Mouse (Mus musculus) forebrain, embryonic 14.5 days (tissue): ENCODE results near the gene Atp1a4. TPM values are rescaled to one million over a fixed set of nuclear protein-coding genes. Genes with fewer than 3 reads are reported as not detected.

ENCODE experiments used
- ATAC-seq: fragments of 200-750 bp; cut with Nextera tagmentation; 2 replicates; pipeline ENCODE4 v1.8.0; 2017; ENCODE audit warnings: mild to moderate bottlenecking, moderate library complexity
- DNase-seq: peaks from one replicate; pipeline ENCODE4 v3.0.0-alpha.2; 2015; ENCODE audit warnings: low spot score
- H3K27ac ChIP-seq: fragments of 300-500 bp; sonication (generic); 2 replicates; pipeline ENCODE4 v1.5.1; 2014; ENCODE audit warnings: low read depth, mild to moderate bottlenecking, control low read depth, low read length, moderate library complexity
- H3K27me3 ChIP-seq: fragments of 300-500 bp; sonication (generic); replicated peaks from 2 replicates; pipeline ENCODE4 v1.6.1; 2014; ENCODE audit warnings: low read length, control low read depth, mixed read lengths; ENCODE audit not compliant: control insufficient read depth, insufficient read depth
- H3K36me3 ChIP-seq: fragments of 300-500 bp; sonication (generic); 2 replicates; pipeline ENCODE4 v1.6.1; 2014; ENCODE audit warnings: low read length, control low read depth; ENCODE audit not compliant: control insufficient read depth, insufficient read depth
- H3K4me1 ChIP-seq: fragments of 300-500 bp; sonication (generic); 2 replicates; pipeline ENCODE4 v1.6.1; 2014; ENCODE audit warnings: antibody characterized with exemption, low read length, control low read depth; ENCODE audit not compliant: control insufficient read depth, insufficient read depth
- H3K4me2 ChIP-seq: fragments of 300-500 bp; sonication (generic); 2 replicates; pipeline ENCODE4 v1.6.1; 2014; ENCODE audit warnings: mild to moderate bottlenecking, control low read depth, low read length
- H3K4me3 ChIP-seq: fragments of 300-500 bp; sonication (generic); 2 replicates; pipeline ENCODE4 v1.5.1; 2014; ENCODE audit warnings: low read depth, low read length, control low read depth
- H3K9ac ChIP-seq: fragments of 300-500 bp; sonication (generic); 2 replicates; pipeline ENCODE4 v1.6.1; 2014; ENCODE audit warnings: mild to moderate bottlenecking, low read length, control low read depth, moderate library complexity
- H3K9me3 ChIP-seq: fragments of 300-500 bp; sonication (generic); replicated peaks from 2 replicates; pipeline ENCODE4 v1.6.1; 2016; ENCODE audit warnings: low read length, control low read depth, mixed read lengths; ENCODE audit not compliant: control insufficient read depth
- WGBS: fragments of 180-500 bp; shearing (Covaris S2); extraction: QIAGEN DNeasy Blood & Tissue Kit; methylation state at CpG from one replicate; pipeline ENCODE4 v1.1.7; 2014; 5-methylcytosine and 5-hydroxymethylcytosine counted together
- polyA plus RNA-seq: library from polyadenylated mRNA; unstranded; fragments of >200 nt; fragmentation: Nextera tagmentation; extraction: Ambion mirVana; gene quantifications from 2 replicates; pipeline ENCODE4 v1.2.1, GENCODE M21; 2014

The Atp1a4 gene
- polyA plus RNA-seq, 1 experiment from 2014 or later, result 0.08 TPM

- Histone ChIP-seq H3K27ac (no peak overlapping the region), H3K4me1 (peaks cover under 1% of the 10 kb centered on the region; the same call in 1 of the 2 replicates), H3K36me3 (peaks cover 8% of the 10 kb centered on the region; the same call in 1 of the 2 replicates), H3K4me3 (no peak overlapping the region), H3K4me2 (no peak overlapping the region), H3K9ac (no peak overlapping the region), H3K9me3 (no peaks in the 10 kb centered on the region), H3K27me3 (no peaks in the 10 kb centered on the region)
- WGBS, result 90% methylated on average over 3 of the region's 3 CpGs
- ATAC-seq (no peak), DNase-seq (no peak)
Measured at GRCm38 (mm10) chr1:172289617-172289946, 31.4 kb upstream of the Atp1a4 start.

GRCm38 (mm10) chr1:172288900-172289616 lies 30.8 kb upstream of the Atp1a4 start:
- no peaks in the 10 kb centered on the region for H3K4me1 ChIP-seq
- WGBS, result 90% methylated on average over 11 of the region's 11 CpGs
- ATAC-seq (no peak), DNase-seq (no peak)
- no peak overlapping the region for H3K9ac ChIP-seq
- no peaks in the 10 kb centered on the region for H3K27me3 ChIP-seq
- no peak overlapping the region for H3K4me2 ChIP-seq
- no peaks in the 10 kb centered on the region for H3K9me3 ChIP-seq
- no peak overlapping the region for H3K4me3 ChIP-seq
- peaks cover 8% of the 10 kb centered on the region; the same call in 1 of the 2 replicates for H3K36me3 ChIP-seq
- H3K27ac ChIP-seq, result no peak overlapping the region

- 89% methylated on average over 5 of the region's 5 CpGs for WGBS
- Histone ChIP-seq H3K9me3 (no peaks in the 10 kb centered on the region), H3K4me1 (no peaks in the 10 kb centered on the region), H3K27me3 (no peaks in the 10 kb centered on the region), H3K4me3 (no peak overlapping the region), H3K4me2 (no peak overlapping the region), H3K27ac (no peak overlapping the region), H3K9ac (no peak overlapping the region), H3K36me3 (peaks cover 8% of the 10 kb centered on the region; the same call in 1 of the 2 replicates)
- DNase-seq, result no peak
- no peak for ATAC-seq
Measured at GRCm38 (mm10) chr1:172286740-172287139, 28.5 kb upstream of the Atp1a4 start.

GRCm38 (mm10) chr1:172284221-172284620 lies 26.0 kb upstream of the Atp1a4 start:
- no peak for ATAC-seq

GRCm38 (mm10) chr1:172283073-172283472 lies 24.9 kb upstream of the Atp1a4 start:
- Histone ChIP-seq H3K4me1 (no peaks in the 10 kb centered on the region), H3K9me3 (no peaks in the 10 kb centered on the region), H3K27me3 (no peaks in the 10 kb centered on the region), H3K27ac (no peak overlapping the region), H3K4me2 (no peak overlapping the region), H3K9ac (no peak overlapping the region), H3K36me3 (peaks cover 6% of the 10 kb centered on the region; the same call in 1 of the 2 replicates), H3K4me3 (no peak overlapping the region)
- ATAC-seq, result no peak
- no peak for DNase-seq
- 89% methylated on average over 6 of the region's 6 CpGs for whole genome bisulfite sequencing

More at GRCm38 (mm10) chr1:172284221-172284620, 26.0 kb upstream of the Atp1a4 start:
- Histone ChIP-seq H3K9me3 (no peaks in the 10 kb centered on the region), H3K27me3 (no peaks in the 10 kb centered on the region), H3K4me2 (no peak overlapping the region), H3K4me3 (no peak overlapping the region), H3K4me1 (no peaks in the 10 kb centered on the region), H3K9ac (no peak overlapping the region), H3K27ac (no peak overlapping the region), H3K36me3 (peaks cover 6% of the 10 kb centered on the region; the same call in 1 of the 2 replicates)
- WGBS, result 91% methylated on average over 14 of the region's 14 CpGs
- DNase-seq, result no peak

GRCm38 (mm10) chr1:172281522-172282254 lies 23.5 kb upstream of the Atp1a4 start:
- no peak for DNase-seq
- ATAC-seq, result no peak
- Histone ChIP-seq H3K27ac (no peak overlapping the region), H3K9ac (no peak overlapping the region), H3K4me1 (no peaks in the 10 kb centered on the region), H3K4me2 (no peak overlapping the region), H3K27me3 (no peaks in the 10 kb centered on the region), H3K9me3 (no peaks in the 10 kb centered on the region), H3K36me3 (peaks cover 6% of the 10 kb centered on the region; the same call in 1 of the 2 replicates), H3K4me3 (no peak overlapping the region)
- 82% methylated on average over 10 of the region's 10 CpGs for WGBS

GRCm38 (mm10) chr1:172279768-172280509 lies 21.7 kb upstream of the Atp1a4 start:
- Histone ChIP-seq H3K9ac (no peak overlapping the region), H3K4me3 (no peak overlapping the region), H3K9me3 (no peaks in the 10 kb centered on the region), H3K4me1 (no peaks in the 10 kb centered on the region), H3K27ac (no peak overlapping the region), H3K27me3 (no peaks in the 10 kb centered on the region), H3K36me3 (peaks cover 3% of the 10 kb centered on the region; the same call in 1 of the 2 replicates), H3K4me2 (no peak overlapping the region)
- DNase-seq (no peak), ATAC-seq (no peak)
- 84% methylated on average over 16 of the region's 16 CpGs for WGBS

GRCm38 (mm10) chr1:172278328-172278727 lies 20.1 kb upstream of the Atp1a4 start:
- ATAC-seq, result no peak
- WGBS, result 92% methylated on average over 13 of the region's 13 CpGs
- Histone ChIP-seq H3K4me2 (no peak overlapping the region), H3K27ac (no peak overlapping the region), H3K27me3 (no peaks in the 10 kb centered on the region), H3K9me3 (no peaks in the 10 kb centered on the region), H3K4me1 (no peaks in the 10 kb centered on the region), H3K4me3 (no peak overlapping the region), H3K9ac (no peak overlapping the region), H3K36me3 (no peaks in the 10 kb centered on the region; the same call in 1 of the 2 replicates)
- no peak for DNase-seq
